Mouse (Mus musculus) thymus, adult 2 months (tissue): ENCODE results near the gene Vamp1. TPM values are rescaled to one million over a fixed set of nuclear protein-coding genes. Genes with fewer than 3 reads are reported as not detected.

Experiments used
- DNase-seq: peaks from one replicate; pipeline ENCODE4 v3.0.0; 2021
- H3K27ac ChIP-seq: fragments of 200-500 bp; 2 replicates; pipeline ENCODE4 v1.5.1; 2012; ENCODE audit warnings: low read length, control low read depth; ENCODE audit not compliant: control insufficient read depth, insufficient read depth
- H3K27me3 ChIP-seq: fragments of 200-500 bp; 2 replicates; pipeline ENCODE4 v1.6.1; 2012; ENCODE audit warnings: mild to moderate bottlenecking, low read length, moderate library complexity, mixed read lengths; ENCODE audit not compliant: control insufficient read depth, insufficient read depth
- H3K36me3 ChIP-seq: fragments of 200-500 bp; 2 replicates; pipeline ENCODE4 v1.6.1; 2012; ENCODE audit warnings: mild to moderate bottlenecking, low read length, moderate library complexity; ENCODE audit not compliant: control insufficient read depth, insufficient read depth
- H3K4me1 ChIP-seq: fragments of 200-500 bp; replicated peaks from 2 replicates; pipeline ENCODE4 v1.6.1; 2012; ENCODE audit warnings: low read length; ENCODE audit not compliant: control insufficient read depth, insufficient read depth
- H3K4me3 ChIP-seq: fragments of 200-500 bp; 2 replicates; pipeline ENCODE4 v1.5.1; 2012; ENCODE audit warnings: mild to moderate bottlenecking, low read length, control low read depth, moderate library complexity; ENCODE audit not compliant: control insufficient read depth, insufficient read depth
- CTCF ChIP-seq: fragments of 200-500 bp; IDR thresholded peaks from 2 replicates; pipeline ENCODE4 v1.5.1; 2012; ENCODE audit warnings: mild to moderate bottlenecking, control low read depth, low read length, moderate library complexity, borderline replicate concordance; ENCODE audit not compliant: control insufficient read depth, poor library complexity, insufficient read depth; ENCODE audit errors: extremely low read depth
- POLR2A ChIP-seq: fragments of 200-500 bp; IDR thresholded peaks from 2 replicates; pipeline ENCODE4 v1.6.1; 2012; ENCODE audit warnings: mild to moderate bottlenecking, low read length, control low read depth, moderate library complexity; ENCODE audit not compliant: control insufficient read depth, poor library complexity, insufficient read depth; ENCODE audit errors: extremely low read depth
- WGBS: fragments of 180-500 bp; shearing (Covaris S2); methylation state at CpG from one replicate; pipeline ENCODE4 v1.1.7; 2018; 5-methylcytosine and 5-hydroxymethylcytosine counted together
- polyA plus RNA-seq: library from polyadenylated mRNA; depleted of rRNA; stranded (reverse); fragments of >200 nt; gene quantifications from 2 replicates; pipeline ENCODE4 v1.2.3, GENCODE M21; 2012

Gene Vamp1
- polyA plus RNA-seq, 1 experiment: 423 TPM

GRCm38 (mm10) chr6:125221115-125221745 lies 5.9 kb downstream of the Vamp1 start:
- 93% methylated on average over 20 of the region's 20 CpGs for WGBS
- no peaks in the 10 kb centered on the region for H3K27me3 ChIP-seq
- TF ChIP-seq CTCF (no peak), POLR2A (no peak)
- H3K36me3 ChIP-seq: peaks cover 63% of the 10 kb centered on the region
- peak overlapping the region; percentile 3 for H3K4me3 ChIP-seq
- DNase-seq: peak; percentile 31
- H3K4me1 ChIP-seq: peaks cover 66% of the 10 kb centered on the region
- peak overlapping the region; percentile 99 for H3K27ac ChIP-seq

- no peaks in the 10 kb centered on the region for H3K27me3 ChIP-seq
- peak overlapping the region; percentile 99 for H3K27ac ChIP-seq
- TF ChIP-seq CTCF (0 out of 2 replicates have a peak, but pooled peaks have one; percentile 48), POLR2A (0 out of 2 replicates have a peak, but pooled peaks have one; percentile 23)
- peaks cover 72% of the 10 kb centered on the region for H3K36me3 ChIP-seq
- peak; percentile 92 for DNase-seq
- H3K4me3 ChIP-seq: no peak overlapping the region
- 2% methylated on average over 2 of the region's 2 CpGs for WGBS
- H3K4me1 ChIP-seq: peaks cover 60% of the 10 kb centered on the region
Observed at GRCm38 (mm10) chr6:125222146-125222545, 6.8 kb downstream of the Vamp1 start.

GRCm38 (mm10) chr6:125222577-125222976 lies 7.2 kb downstream of the Vamp1 start:
- no peak for TF ChIP-seq CTCF
- TF ChIP-seq POLR2A: no peak
- no peaks in the 10 kb centered on the region for H3K27me3 ChIP-seq
- DNase-seq: peak; percentile 44
- H3K4me1 ChIP-seq: peaks cover 58% of the 10 kb centered on the region
- H3K36me3 ChIP-seq: peaks cover 72% of the 10 kb centered on the region
- WGBS: 19% methylated on average over 3 of the region's 3 CpGs
- H3K27ac ChIP-seq: peak overlapping the region; percentile 98
- H3K4me3 ChIP-seq: peak overlapping the region; percentile 18

- 81% methylated on average over 5 of the region's 5 CpGs for WGBS
- peak; percentile 69 for DNase-seq
- Histone ChIP-seq H3K27ac (no peak overlapping the region), H3K4me1 (peaks cover 49% of the 10 kb centered on the region), H3K36me3 (peaks cover 44% of the 10 kb centered on the region), H3K27me3 (no peaks in the 10 kb centered on the region), H3K4me3 (no peak overlapping the region)
- TF ChIP-seq CTCF (peak; percentile 31; the same call in 1 of the 2 replicates), POLR2A (no peak)
Observed at GRCm38 (mm10) chr6:125225518-125226115, 10.3 kb downstream of the Vamp1 start.

GRCm38 (mm10) chr6:125230571-125230970 lies 15.2 kb downstream of the Vamp1 start:
- peak; percentile 42 for DNase-seq
- WGBS: 40% methylated on average over 9 of the region's 9 CpGs

GRCm38 (mm10) chr6:125231117-125232044 lies 16.0 kb downstream of the Vamp1 start, which contains the start of gene Tapbpl:
Gene Tapbpl (minus strand): TSS chr6:125231860.
- under 1% methylated on average over 16 of the region's 16 CpGs for WGBS
- Histone ChIP-seq H3K4me1 (peaks cover 36% of the 10 kb centered on the region), H3K36me3 (peaks cover 32% of the 10 kb centered on the region), H3K27me3 (no peaks in the 10 kb centered on the region), H3K4me3 (peak within 1 kb of the TSS; percentile 86), H3K27ac (peak within 1 kb of the TSS; percentile 97)
- no peak for TF ChIP-seq POLR2A
- TF ChIP-seq CTCF: no peak
- peak; percentile 82 for DNase-seq

More at GRCm38 (mm10) chr6:125230571-125230970, 15.2 kb downstream of the Vamp1 start:
- no peaks in the 10 kb centered on the region for H3K27me3 ChIP-seq
- peaks cover 36% of the 10 kb centered on the region for H3K36me3 ChIP-seq
- H3K4me1 ChIP-seq: peaks cover 36% of the 10 kb centered on the region
- peak overlapping the region; percentile 97 for H3K27ac ChIP-seq
- peak overlapping the region; percentile 32 for H3K4me3 ChIP-seq
- TF ChIP-seq POLR2A (no peak), CTCF (0 out of 2 replicates have a peak, but pooled peaks have one; percentile 15)
